Mouse (Mus musculus): ENCODE data around the gene BC005561.

BC005561 gene

GRCm38 (mm10) chr5:104508195-104508891, at the start of gene BC005561:
Gene BC005561 (plus strand): TSS chr5:104508352.
- TF ChIP-seq NANOG (IDR thresholded peaks at IDR 0.05; ENCODE audit: borderline replicate concordance, low read length) (no peak), POU5F1 (IDR thresholded peaks at IDR 0.05; ENCODE audit: borderline replicate concordance, low read length) (no peak), CTCF (conservative IDR thresholded peaks at IDR 0.05; ENCODE audit: low read length) (no peak)
- Histone ChIP-seq H3K4me1 (replicated peaks; ENCODE audit: low read depth, low read length) (peaks cover 20% of the 10 kb centered on the region), H3K9me3 (ENCODE audit: low read length) (peaks cover 11% of the 10 kb centered on the region), H3K27me3 (ENCODE audit: insufficient read depth, low read length) (no peaks in the 10 kb centered on the region), H3K4me3 (replicated peaks; ENCODE audit: low read length) (peak within 1 kb of the TSS; percentile 93), H3K36me3 (ENCODE audit: insufficient read depth, low read length) (peaks cover 16% of the 10 kb centered on the region)

DNA sequence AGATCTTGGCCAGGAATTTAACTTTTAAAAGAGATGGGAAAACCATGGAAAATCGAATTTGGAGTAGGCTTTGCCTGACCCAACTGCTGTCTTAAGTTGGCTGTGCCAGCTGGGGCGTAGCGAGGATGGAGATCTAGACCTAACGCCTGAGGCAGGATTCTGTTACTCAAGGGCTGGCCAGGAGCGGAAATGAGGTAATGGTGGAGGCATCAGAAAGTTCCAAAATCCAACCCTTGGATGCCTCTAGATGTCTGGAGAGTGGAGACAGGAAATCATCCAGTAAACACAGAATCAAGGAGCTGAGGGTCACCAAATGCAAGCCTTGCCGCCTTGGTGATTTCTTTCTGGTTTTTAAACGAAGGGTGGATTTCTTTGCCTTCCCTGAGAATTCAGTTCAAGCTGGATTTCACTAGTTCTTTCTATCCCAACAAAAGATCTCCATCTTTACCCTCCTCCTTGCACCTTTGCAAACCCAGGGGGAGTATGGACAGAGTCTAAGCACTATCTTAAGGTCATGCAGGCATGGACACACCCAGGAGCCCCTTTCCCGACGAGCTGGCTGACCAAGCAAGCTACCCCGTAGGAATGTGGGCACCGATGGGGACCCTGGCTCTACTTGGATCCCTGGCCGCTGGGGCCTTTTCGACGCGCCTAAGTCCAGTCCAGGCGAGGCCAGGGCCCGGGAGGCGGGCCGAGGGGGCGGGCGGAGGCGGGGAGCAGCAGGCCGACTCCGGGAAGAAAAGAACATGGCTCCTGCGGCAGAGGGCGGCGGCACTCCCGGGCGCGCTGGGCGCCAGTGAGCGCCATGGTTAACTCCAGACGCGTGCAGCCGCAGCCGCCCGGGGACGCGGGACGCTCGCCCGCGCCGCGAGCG, 49.1 kb upstream of the BC005561 start, which contains the start of gene Pkd2:
Gene Pkd2, plus strand, starts transcription at position 619 of the 874 bp plus-strand sequence.
- H3K4me1 ChIP-seq (replicated peaks; ENCODE audit: low read depth, low read length): peaks cover 40% of the 10 kb centered on the region
- H3K27me3 ChIP-seq (ENCODE audit: insufficient read depth, low read length): no peaks in the 10 kb centered on the region
- peaks cover 34% of the 10 kb centered on the region for H3K9me3 ChIP-seq (ENCODE audit: low read length)
- peaks cover 42% of the 10 kb centered on the region for H3K36me3 ChIP-seq (ENCODE audit: insufficient read depth, low read length)
- peak within 1 kb of the TSS; percentile 87 for H3K4me3 ChIP-seq (replicated peaks; ENCODE audit: low read length)
- no peak for TF ChIP-seq POU5F1 (IDR thresholded peaks at IDR 0.05; ENCODE audit: borderline replicate concordance, low read length)
- no peak for TF ChIP-seq NANOG (IDR thresholded peaks at IDR 0.05; ENCODE audit: borderline replicate concordance, low read length)
- TF ChIP-seq CTCF (conservative IDR thresholded peaks at IDR 0.05; ENCODE audit: low read length): no peak

- H3K36me3 ChIP-seq (ENCODE audit: insufficient read depth, low read length): peaks cover 44% of the 10 kb centered on the region
- H3K4me3 ChIP-seq (replicated peaks; ENCODE audit: low read length): peak overlapping the region; percentile 87
- TF ChIP-seq CTCF (conservative IDR thresholded peaks at IDR 0.05; ENCODE audit: low read length) (no peak), NANOG (IDR thresholded peaks at IDR 0.05; ENCODE audit: borderline replicate concordance, low read length) (peak; percentile 78)
- no peaks in the 10 kb centered on the region for H3K27me3 ChIP-seq (ENCODE audit: insufficient read depth, low read length)
- peaks cover 48% of the 10 kb centered on the region for H3K4me1 ChIP-seq (replicated peaks; ENCODE audit: low read depth, low read length)
- H3K9me3 ChIP-seq (ENCODE audit: low read length): peaks cover 34% of the 10 kb centered on the region
Observed at GRCm38 (mm10) chr5:104459706-104460455, 48.3 kb upstream of the BC005561 start.

DNA sequence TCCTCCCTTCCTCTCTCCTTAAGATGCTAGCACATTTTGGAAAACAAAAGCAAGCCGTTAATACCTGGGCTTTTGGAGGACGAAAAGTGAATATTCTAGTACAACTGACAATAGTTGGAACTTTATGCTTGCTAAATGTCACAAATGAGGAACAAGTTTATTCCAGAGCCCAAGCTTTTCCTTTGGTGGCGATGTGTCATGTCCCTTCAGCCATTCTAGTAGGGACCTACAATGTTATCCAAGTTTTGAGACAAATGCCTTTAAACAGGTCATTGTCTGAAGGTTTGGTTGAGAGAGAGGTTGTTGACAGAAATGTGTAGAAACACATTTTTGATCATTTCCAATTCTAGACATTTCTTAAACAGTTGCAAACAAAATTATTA, 47.7 kb upstream of the BC005561 start:
- Histone ChIP-seq H3K27me3 (ENCODE audit: insufficient read depth, low read length) (no peaks in the 10 kb centered on the region), H3K36me3 (ENCODE audit: insufficient read depth, low read length) (peaks cover 44% of the 10 kb centered on the region), H3K4me3 (replicated peaks; ENCODE audit: low read length) (peak overlapping the region; percentile 87), H3K4me1 (replicated peaks; ENCODE audit: low read depth, low read length) (peaks cover 54% of the 10 kb centered on the region), H3K9me3 (ENCODE audit: low read length) (peaks cover 31% of the 10 kb centered on the region)
- TF ChIP-seq POU5F1 (IDR thresholded peaks at IDR 0.05; ENCODE audit: borderline replicate concordance, low read length) (no peak), CTCF (conservative IDR thresholded peaks at IDR 0.05; ENCODE audit: low read length) (no peak), NANOG (IDR thresholded peaks at IDR 0.05; ENCODE audit: borderline replicate concordance, low read length) (no peak)

DNA sequence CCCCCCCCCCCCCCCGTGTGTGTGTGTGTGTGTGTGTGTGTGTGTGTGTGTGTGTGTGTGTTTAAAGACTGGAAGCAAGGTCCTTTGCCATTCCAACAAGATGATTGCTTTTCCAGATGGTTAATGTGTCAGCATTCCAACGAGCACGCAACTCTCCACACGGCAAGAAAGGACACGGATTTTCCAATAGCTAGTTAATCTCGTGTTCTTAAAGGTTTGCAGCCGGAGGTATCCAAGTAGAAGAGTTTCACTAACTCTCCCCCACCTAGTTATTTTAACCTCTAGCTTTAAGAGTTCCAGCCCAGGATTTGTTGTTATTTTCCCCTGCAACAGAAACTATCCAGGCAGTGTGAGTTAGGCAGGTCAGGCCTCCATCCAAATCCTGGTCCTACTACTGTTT, 47.3 kb upstream of the BC005561 start:
- H3K4me1 ChIP-seq (replicated peaks; ENCODE audit: low read depth, low read length): peaks cover 58% of the 10 kb centered on the region
- no peaks in the 10 kb centered on the region for H3K27me3 ChIP-seq (ENCODE audit: insufficient read depth, low read length)
- peak overlapping the region; percentile 87 for H3K4me3 ChIP-seq (replicated peaks; ENCODE audit: low read length)
- peaks cover 27% of the 10 kb centered on the region for H3K9me3 ChIP-seq (ENCODE audit: low read length)
- peaks cover 40% of the 10 kb centered on the region for H3K36me3 ChIP-seq (ENCODE audit: insufficient read depth, low read length)
- no peak for TF ChIP-seq CTCF (conservative IDR thresholded peaks at IDR 0.05; ENCODE audit: low read length)
- TF ChIP-seq NANOG (IDR thresholded peaks at IDR 0.05; ENCODE audit: borderline replicate concordance, low read length): no peak
- no peak for TF ChIP-seq POU5F1 (IDR thresholded peaks at IDR 0.05; ENCODE audit: borderline replicate concordance, low read length)

DNA sequence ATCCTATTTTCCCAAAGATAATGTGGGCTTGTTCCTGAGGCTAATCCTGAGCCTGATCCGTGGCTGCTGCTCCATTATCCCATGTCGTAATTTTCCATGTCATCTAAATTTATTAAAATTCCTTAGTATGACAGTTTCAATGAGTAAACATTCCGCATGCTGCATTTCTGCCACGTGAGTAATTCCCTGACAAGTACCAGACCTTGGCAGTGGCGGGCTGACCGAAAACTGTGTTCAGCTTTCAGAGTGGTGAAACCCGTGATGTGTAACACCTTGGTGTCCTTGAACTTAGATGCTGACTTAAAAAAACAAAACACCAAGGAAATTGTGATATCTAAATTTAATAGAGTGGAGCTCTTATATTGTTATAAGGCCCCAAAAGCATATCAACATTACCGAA, 42.9 kb upstream of the BC005561 start:
- no peaks in the 10 kb centered on the region for H3K27me3 ChIP-seq (ENCODE audit: insufficient read depth, low read length)
- H3K9me3 ChIP-seq (ENCODE audit: low read length): no peaks in the 10 kb centered on the region
- peak overlapping the region; percentile 62; the same call in 1 of the 2 replicates for H3K4me3 ChIP-seq (replicated peaks; ENCODE audit: low read length)
- TF ChIP-seq NANOG (IDR thresholded peaks at IDR 0.05; ENCODE audit: borderline replicate concordance, low read length) (no peak), CTCF (conservative IDR thresholded peaks at IDR 0.05; ENCODE audit: low read length) (no peak), POU5F1 (IDR thresholded peaks at IDR 0.05; ENCODE audit: borderline replicate concordance, low read length) (no peak)
- peaks cover 73% of the 10 kb centered on the region for H3K4me1 ChIP-seq (replicated peaks; ENCODE audit: low read depth, low read length)
- peaks cover 36% of the 10 kb centered on the region for H3K36me3 ChIP-seq (ENCODE audit: insufficient read depth, low read length)

DNA sequence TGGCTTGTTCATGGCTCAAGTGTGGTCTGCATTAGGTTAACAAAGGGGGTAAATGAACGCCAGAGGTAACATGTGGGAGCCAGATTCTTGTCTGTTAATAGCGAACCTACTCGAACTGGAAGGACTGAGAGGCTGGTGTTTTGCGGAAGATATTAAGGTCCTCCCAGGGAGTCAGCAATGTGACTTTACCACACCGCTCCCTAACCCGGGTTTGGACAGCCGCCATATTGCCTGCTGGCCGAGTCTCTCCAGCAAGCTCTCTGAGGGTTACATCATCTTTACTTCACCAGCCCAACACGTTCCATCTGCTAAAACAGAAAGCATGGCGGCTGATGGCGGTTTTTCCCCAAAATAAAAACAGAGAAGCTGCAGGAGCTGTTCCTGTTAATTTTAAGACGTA, 42.4 kb upstream of the BC005561 start:
- H3K9me3 ChIP-seq (ENCODE audit: low read length): peaks cover 3% of the 10 kb centered on the region
- TF ChIP-seq POU5F1 (IDR thresholded peaks at IDR 0.05; ENCODE audit: borderline replicate concordance, low read length) (peak; percentile 23; the same call in 1 of the 2 replicates), CTCF (conservative IDR thresholded peaks at IDR 0.05; ENCODE audit: low read length) (no peak), NANOG (IDR thresholded peaks at IDR 0.05; ENCODE audit: borderline replicate concordance, low read length) (0 out of 2 replicates have a peak, but pooled peaks have one; percentile 8)
- H3K4me3 ChIP-seq (replicated peaks; ENCODE audit: low read length): peak overlapping the region; percentile 62
- H3K36me3 ChIP-seq (ENCODE audit: insufficient read depth, low read length): peaks cover 40% of the 10 kb centered on the region
- no peaks in the 10 kb centered on the region for H3K27me3 ChIP-seq (ENCODE audit: insufficient read depth, low read length)
- H3K4me1 ChIP-seq (replicated peaks; ENCODE audit: low read depth, low read length): peaks cover 73% of the 10 kb centered on the region

DNA sequence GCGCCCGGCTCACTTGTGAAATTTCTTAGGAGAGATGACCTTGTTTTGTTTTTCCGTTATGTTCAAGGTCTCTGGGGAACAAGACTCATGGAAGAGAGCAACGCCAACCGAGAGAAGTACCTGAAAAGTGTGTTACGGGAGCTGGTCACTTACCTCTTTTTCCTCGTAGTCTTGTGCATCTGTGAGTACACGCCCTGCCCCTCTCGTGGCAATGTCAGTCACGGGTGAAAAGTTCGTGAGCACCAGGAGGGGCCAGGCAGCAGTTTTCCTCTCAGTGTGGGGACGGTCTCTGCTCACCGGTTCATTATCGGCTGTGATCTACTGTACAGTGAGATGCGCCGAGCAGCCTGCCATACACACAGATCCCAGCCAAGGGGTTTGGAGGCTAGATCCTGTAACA, 41.3 kb upstream of the BC005561 start:
- Histone ChIP-seq H3K36me3 (ENCODE audit: insufficient read depth, low read length) (peaks cover 50% of the 10 kb centered on the region), H3K4me1 (replicated peaks; ENCODE audit: low read depth, low read length) (peaks cover 62% of the 10 kb centered on the region), H3K9me3 (ENCODE audit: low read length) (peaks cover 14% of the 10 kb centered on the region), H3K27me3 (ENCODE audit: insufficient read depth, low read length) (no peaks in the 10 kb centered on the region), H3K4me3 (replicated peaks; ENCODE audit: low read length) (peak overlapping the region; percentile 62)
- TF ChIP-seq NANOG (IDR thresholded peaks at IDR 0.05; ENCODE audit: borderline replicate concordance, low read length) (no peak), CTCF (conservative IDR thresholded peaks at IDR 0.05; ENCODE audit: low read length) (no peak), POU5F1 (IDR thresholded peaks at IDR 0.05; ENCODE audit: borderline replicate concordance, low read length) (no peak)

All from E14TG2a.4 (cell line).